Mouse (Mus musculus) C2C12 (cell line): ENCODE data around the gene Jak1. TPM values are rescaled to one million over a fixed set of nuclear protein-coding genes. Genes with fewer than 3 reads are reported as not detected.
A peak's percentile ranks its signal among the peaks of the same experiment; 100 is the strongest.

Experiments used
- H3K27me3 ChIP-seq: one replicate; pipeline ENCODE4 v1.6.1; 2011; ENCODE audit not compliant: control insufficient read depth, insufficient read depth, insufficient read length
- H3K36me3 ChIP-seq: one replicate; pipeline ENCODE4 v1.6.1; 2011; ENCODE audit not compliant: control insufficient read depth, insufficient read depth
- H3K4me3 ChIP-seq: one replicate; pipeline ENCODE4 v1.5.1; 2011; ENCODE audit warnings: mild to moderate bottlenecking, control low read depth; ENCODE audit not compliant: poor library complexity, insufficient read depth, severe bottlenecking
- H3K79me2 ChIP-seq: one replicate; pipeline ENCODE4 v1.6.1; 2011; ENCODE audit not compliant: control insufficient read depth, insufficient read depth
- H3K79me3 ChIP-seq: one replicate; pipeline ENCODE4 v1.6.1; 2011; ENCODE audit warnings: low read depth, control low read depth
- H3ac ChIP-seq: one replicate; pipeline ENCODE3; 2011; ENCODE audit warnings: low read depth; ENCODE audit not compliant: control insufficient read depth, insufficient read length
- CEBPB ChIP-seq: IDR thresholded peaks from one replicate; pipeline ENCODE4 v1.6.1; 2011; ENCODE audit warnings: low read depth, mild to moderate bottlenecking, control low read depth, moderate library complexity
- CTCF ChIP-seq: IDR thresholded peaks from one replicate; pipeline ENCODE4 v1.5.1; 2011; ENCODE audit not compliant: control insufficient read depth, insufficient read depth, insufficient read length
- FOSL1 ChIP-seq: IDR thresholded peaks from one replicate; pipeline ENCODE4 v1.8.0; 2011; ENCODE audit warnings: mild to moderate bottlenecking, low read length; ENCODE audit not compliant: poor library complexity, insufficient read depth, severe bottlenecking
- MAX ChIP-seq: IDR thresholded peaks from one replicate; pipeline ENCODE4 v1.6.1; 2011; ENCODE audit warnings: mild to moderate bottlenecking, control low read depth
- MYOD1 ChIP-seq: IDR thresholded peaks from one replicate; pipeline ENCODE4 v1.6.1; 2011; ENCODE audit warnings: low read depth; ENCODE audit not compliant: control insufficient read depth, insufficient read length
- MYOG ChIP-seq: IDR thresholded peaks from one replicate; pipeline ENCODE4 v1.6.1; 2011; ENCODE audit not compliant: control insufficient read depth, insufficient read length; ENCODE audit errors: extremely low read depth
- USF1 ChIP-seq: IDR thresholded peaks from one replicate; pipeline ENCODE4 v1.6.1; 2011; ENCODE audit warnings: low read depth, mild to moderate bottlenecking, control low read depth, moderate library complexity
- polyA plus RNA-seq: library from polyadenylated mRNA; unstranded; fragments of >200 nt; fragmentation: generic; extraction: Trizol; gene quantifications from one replicate; pipeline ENCODE4 v1.2.1, GENCODE M21; 2012; ENCODE audit warnings: missing spikeins

The Jak1 gene
- polyA plus RNA-seq, 1 experiment = 26.1 TPM

DNA sequence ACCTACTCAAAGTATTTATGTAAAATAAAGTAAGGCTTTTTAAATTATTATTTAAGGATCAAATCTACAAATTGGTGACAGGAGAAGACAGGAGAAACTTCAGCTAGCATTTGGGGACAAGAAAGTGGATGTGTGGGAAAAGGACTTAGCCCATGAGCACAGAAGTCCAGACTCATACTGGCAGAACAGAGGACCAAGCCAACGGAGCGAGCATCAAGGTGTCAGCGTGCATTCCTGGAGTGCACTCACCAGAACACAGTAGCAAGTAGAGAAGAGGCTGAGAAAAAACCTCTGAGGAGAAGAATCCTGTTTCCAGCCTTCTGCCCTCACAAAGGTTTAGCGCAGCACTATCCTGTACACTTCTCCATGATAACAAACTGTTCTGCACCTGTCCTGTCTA is 48.8 kb downstream of the Jak1 start:
- Histone ChIP-seq H3K79me2 (peaks cover 22% of the 10 kb centered on the region), H3K4me3 (no peak overlapping the region), H3K36me3 (no peaks in the 10 kb centered on the region), H3K79me3 (peaks cover 17% of the 10 kb centered on the region), H3ac (no peak overlapping the region), H3K27me3 (no peaks in the 10 kb centered on the region)
- TF ChIP-seq FOSL1 (no peak), MYOD1 (no peak), CEBPB (no peak), MAX (no peak), USF1 (no peak), MYOG (no peak), CTCF (no peak)

DNA sequence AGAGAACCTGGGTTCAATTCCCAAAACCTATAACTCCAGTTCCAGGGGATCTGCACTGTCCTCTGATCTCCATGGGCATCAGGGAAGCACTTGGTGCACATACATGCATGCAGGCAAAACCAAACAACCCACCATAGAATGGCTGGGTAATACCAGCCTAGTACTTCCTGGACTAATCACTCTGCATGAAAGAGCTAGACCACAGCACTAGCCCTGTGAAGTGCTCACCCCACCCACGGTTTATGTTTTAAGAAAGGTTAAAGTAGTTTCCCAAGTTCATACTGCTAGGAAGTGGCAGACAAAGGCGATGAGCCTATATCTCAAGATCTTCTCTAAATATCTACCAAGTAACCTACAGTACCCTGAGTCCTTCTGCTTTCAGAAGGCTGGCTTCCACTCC is 51.6 kb downstream of the Jak1 start:
- no peaks in the 10 kb centered on the region for H3K27me3 ChIP-seq
- H3ac ChIP-seq = no peak overlapping the region
- H3K79me2 ChIP-seq = peaks cover 18% of the 10 kb centered on the region
- no peak overlapping the region for H3K4me3 ChIP-seq
- no peaks in the 10 kb centered on the region for H3K36me3 ChIP-seq
- peaks cover 13% of the 10 kb centered on the region for H3K79me3 ChIP-seq
- TF ChIP-seq CTCF (no peak), MYOD1 (no peak), USF1 (no peak), MYOG (no peak), FOSL1 (no peak), CEBPB (no peak), MAX (no peak)

DNA sequence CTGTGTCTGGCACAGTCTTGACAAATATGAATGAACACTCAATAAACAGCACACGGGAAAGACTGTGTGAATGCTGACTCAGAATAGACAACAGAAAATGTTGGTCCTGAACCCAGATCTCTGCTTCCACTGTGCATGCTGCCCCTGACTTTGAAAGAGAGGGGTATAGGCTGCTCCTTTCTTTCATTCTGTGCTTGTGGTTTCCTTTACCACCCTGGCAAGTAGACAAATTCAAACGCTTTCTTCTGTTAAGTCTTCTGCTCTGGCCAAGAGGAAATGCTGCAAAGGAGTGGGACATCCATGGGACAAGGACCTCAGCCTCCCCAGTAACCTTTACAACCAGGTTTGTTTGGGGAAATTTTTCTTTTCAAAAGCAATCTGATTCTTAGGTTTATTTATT is 57.6 kb downstream of the Jak1 start:
- Histone ChIP-seq H3K27me3 (no peaks in the 10 kb centered on the region), H3K36me3 (no peaks in the 10 kb centered on the region), H3ac (no peak overlapping the region), H3K79me2 (peaks cover 28% of the 10 kb centered on the region), H3K79me3 (peaks cover 16% of the 10 kb centered on the region), H3K4me3 (no peak overlapping the region)
- TF ChIP-seq USF1 = no peak
- TF ChIP-seq MYOD1 = no peak
- TF ChIP-seq MYOG = no peak

DNA sequence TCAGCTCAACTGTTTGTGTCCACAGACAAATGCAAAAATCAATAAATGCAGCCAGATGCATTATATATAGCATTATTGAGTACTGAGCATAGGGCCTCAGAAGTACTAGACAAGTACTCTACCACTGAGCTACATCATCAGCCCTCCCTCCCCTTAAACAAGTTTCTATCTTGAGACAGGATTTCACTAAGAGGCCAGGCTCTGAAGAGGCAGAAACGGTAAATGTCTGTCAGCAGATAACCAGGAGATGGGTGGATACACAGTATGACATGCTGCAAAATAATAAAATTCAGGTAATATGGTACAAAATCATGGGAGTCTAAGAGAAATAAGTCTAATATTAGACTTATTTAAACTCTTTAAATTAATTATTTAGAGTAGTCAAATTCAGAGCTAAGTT is 61.6 kb downstream of the Jak1 start:
- Histone ChIP-seq H3K4me3 (no peak overlapping the region), H3ac (no peak overlapping the region), H3K79me2 (peaks cover 63% of the 10 kb centered on the region), H3K36me3 (no peaks in the 10 kb centered on the region), H3K27me3 (no peaks in the 10 kb centered on the region), H3K79me3 (peaks cover 26% of the 10 kb centered on the region)
- no peak for TF ChIP-seq FOSL1
- TF ChIP-seq USF1 = no peak
- no peak for TF ChIP-seq MYOG
- no peak for TF ChIP-seq MYOD1
- TF ChIP-seq MAX = no peak
- no peak for TF ChIP-seq CTCF

DNA sequence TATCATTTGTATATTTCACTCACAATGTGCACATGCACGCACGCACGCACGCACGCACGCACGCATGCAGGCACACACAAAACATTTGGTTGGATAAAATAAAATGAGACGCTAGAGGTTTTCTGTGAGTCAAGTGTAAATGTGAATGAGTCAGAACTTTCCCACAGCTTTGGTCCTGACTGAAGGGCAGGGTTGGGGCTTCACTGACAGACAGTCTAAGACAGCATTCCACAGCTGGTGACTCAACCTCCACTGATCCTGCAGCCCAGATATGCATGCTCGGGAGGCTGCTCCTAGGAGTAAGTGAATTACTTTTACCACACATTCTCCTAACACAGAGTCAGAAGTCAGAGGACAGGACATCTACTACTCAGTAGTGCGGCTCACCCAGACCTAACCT is 62.5 kb downstream of the Jak1 start:
- no peak for TF ChIP-seq MYOG
- peak; percentile 75 for TF ChIP-seq FOSL1
- peak; percentile 13 for TF ChIP-seq MAX
- no peak for TF ChIP-seq CTCF
- no peak for TF ChIP-seq USF1
- TF ChIP-seq CEBPB = no peak
- TF ChIP-seq MYOD1 = peak; percentile 63
- Histone ChIP-seq H3K79me2 (peaks cover 59% of the 10 kb centered on the region), H3ac (no peak overlapping the region), H3K4me3 (no peak overlapping the region), H3K79me3 (peaks cover 22% of the 10 kb centered on the region), H3K36me3 (no peaks in the 10 kb centered on the region), H3K27me3 (no peaks in the 10 kb centered on the region)

DNA sequence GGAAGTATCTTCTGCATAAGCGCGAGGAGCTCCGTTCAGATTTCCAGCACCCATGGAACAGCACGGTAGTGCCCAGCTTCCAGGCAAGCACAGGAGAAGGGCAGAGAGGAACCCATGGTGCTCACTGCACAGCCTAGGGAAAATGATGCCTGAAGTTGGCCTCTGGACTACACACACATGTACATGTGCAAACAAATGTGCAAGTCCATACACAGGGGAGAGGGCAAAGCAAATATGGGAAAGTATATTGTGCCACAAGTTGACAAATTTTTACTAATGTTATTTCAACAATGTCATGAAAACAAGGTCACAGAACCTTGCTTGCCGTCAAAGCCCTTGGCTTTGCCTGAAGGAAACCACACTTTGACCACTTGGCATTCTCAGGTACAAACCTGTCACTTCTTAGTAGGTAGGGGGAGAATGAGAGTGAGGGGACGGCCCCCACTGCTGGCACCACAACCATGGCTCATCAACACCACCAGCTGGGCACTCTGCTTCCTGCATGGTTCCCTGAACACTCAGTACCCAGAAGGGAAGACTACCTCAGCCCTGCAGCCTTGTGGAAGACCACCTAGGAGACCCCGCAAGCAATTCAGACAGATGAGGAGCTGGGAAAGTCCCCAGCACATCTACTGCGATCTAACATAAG is 65.5 kb downstream of the Jak1 start:
- H3K79me2 ChIP-seq = peaks cover 69% of the 10 kb centered on the region
- H3ac ChIP-seq = no peak overlapping the region
- H3K27me3 ChIP-seq = no peaks in the 10 kb centered on the region
- H3K4me3 ChIP-seq = no peak overlapping the region
- peaks cover 15% of the 10 kb centered on the region for H3K79me3 ChIP-seq
- TF ChIP-seq CTCF = no peak
- TF ChIP-seq MYOD1 = no peak
- no peak for TF ChIP-seq FOSL1
- TF ChIP-seq MAX = no peak
- no peak for TF ChIP-seq MYOG
- no peak for TF ChIP-seq USF1
- no peak for TF ChIP-seq CEBPB
- H3K36me3 ChIP-seq = no peaks in the 10 kb centered on the region
